Mouse (Mus musculus): ENCODE results near the gene St8sia2. TPM values are rescaled to one million over a fixed set of nuclear protein-coding genes. Genes with fewer than 3 reads are reported as not detected.
A peak's percentile ranks its signal among the peaks of the same experiment; 100 is the strongest.

St8sia2 gene
- 0.78 and 1.2 TPM in 2 replicates for polyA plus RNA-seq (2015; fragmentation: Nextera tagmentation; extraction: Ambion mirVana)

GRCm38 (mm10) chr7:74013601-74014175 lies at the start of gene St8sia2:
TSS of gene St8sia2 (minus strand) at chr7:74013690.
- WGBS = under 1% methylated on average over 36 of the region's 42 CpGs
- Histone ChIP-seq H3K27ac (ENCODE audit: low read depth, low read length) (no peak within 1 kb of the TSS), H3K27me3 (replicated peaks; ENCODE audit: control insufficient read depth, insufficient read depth, low read length) (peaks cover 41% of the 10 kb centered on the region), H3K4me2 (replicated peaks; ENCODE audit: low read depth) (peak within 1 kb of the TSS; percentile 91), H3K4me3 (ENCODE audit: low read depth, low read length) (peak within 1 kb of the TSS; percentile 60), H3K9ac (ENCODE audit: low read depth, low read length) (peak within 1 kb of the TSS; percentile 31), H3K4me1 (replicated peaks; ENCODE audit: control insufficient read depth, insufficient read depth, low read length) (0 out of 2 replicates have a peak, but pooled peaks cover 3% of the 10 kb centered on the region), H3K36me3 (ENCODE audit: control insufficient read depth, insufficient read depth) (no peaks in the 10 kb centered on the region), H3K9me3 (ENCODE audit: control insufficient read depth) (no peaks in the 10 kb centered on the region)
- no peak for TF ChIP-seq CTCF (IDR thresholded peaks at IDR 0.05; ENCODE audit: low read depth)
- peak; percentile 46; the same call in 1 of the 2 replicates for ATAC-seq

- H3K4me1 ChIP-seq (replicated peaks; ENCODE audit: control insufficient read depth, insufficient read depth, low read length) = no peaks in the 10 kb centered on the region
- no peak overlapping the region for H3K9ac ChIP-seq (ENCODE audit: low read depth, low read length)
- H3K27me3 ChIP-seq (replicated peaks; ENCODE audit: control insufficient read depth, insufficient read depth, low read length) = no peaks in the 10 kb centered on the region
- no peak overlapping the region for H3K27ac ChIP-seq (ENCODE audit: low read depth, low read length)
- TF ChIP-seq CTCF (IDR thresholded peaks at IDR 0.05; ENCODE audit: low read depth) = no peak
- no peak overlapping the region for H3K4me3 ChIP-seq (ENCODE audit: low read depth, low read length)
- ATAC-seq = no peak
- WGBS = 88% methylated on average over 6 of the region's 6 CpGs
- no peaks in the 10 kb centered on the region for H3K9me3 ChIP-seq (ENCODE audit: control insufficient read depth)
- H3K36me3 ChIP-seq (ENCODE audit: control insufficient read depth, insufficient read depth) = no peaks in the 10 kb centered on the region
- H3K4me2 ChIP-seq (replicated peaks; ENCODE audit: low read depth) = no peak overlapping the region
Observed at GRCm38 (mm10) chr7:74061076-74061475, 47.6 kb upstream of the St8sia2 start.

DNA sequence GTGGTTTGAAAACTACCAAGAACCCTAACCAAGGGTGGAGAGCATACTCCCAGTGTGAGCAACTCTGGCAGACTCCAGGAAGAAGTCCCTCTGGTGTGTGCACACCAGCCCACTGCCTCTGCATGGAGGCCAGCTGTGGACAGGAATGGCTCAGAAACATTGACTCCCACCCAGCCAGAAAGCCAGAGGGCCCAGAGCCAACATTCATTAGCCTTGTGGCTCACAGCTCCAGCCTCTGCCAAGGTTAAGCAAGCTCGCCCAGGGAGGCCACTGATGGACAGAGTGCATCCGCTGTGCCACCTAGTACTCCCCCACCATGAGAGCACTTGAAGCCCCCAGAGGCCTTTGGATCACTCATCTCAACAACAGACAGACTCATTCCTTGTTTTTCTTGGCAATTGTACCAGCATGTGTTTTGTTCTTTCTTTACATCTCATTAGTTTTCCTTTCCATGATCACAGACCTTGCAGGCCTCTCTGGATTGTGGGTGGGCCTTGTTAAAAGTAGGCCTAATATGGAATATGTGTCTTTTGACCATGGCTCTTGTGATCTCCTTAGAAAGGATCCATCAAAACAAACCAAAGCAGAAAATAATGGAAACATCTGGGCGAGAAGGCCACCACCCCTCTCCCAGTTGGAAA lies 46.9 kb upstream of the St8sia2 start:
- ATAC-seq = no peak
- H3K4me2 ChIP-seq (replicated peaks; ENCODE audit: low read depth) = no peak overlapping the region
- no peaks in the 10 kb centered on the region for H3K27me3 ChIP-seq (replicated peaks; ENCODE audit: control insufficient read depth, insufficient read depth, low read length)
- H3K4me1 ChIP-seq (replicated peaks; ENCODE audit: control insufficient read depth, insufficient read depth, low read length) = no peaks in the 10 kb centered on the region
- H3K27ac ChIP-seq (ENCODE audit: low read depth, low read length) = no peak overlapping the region
- WGBS = 86% methylated on average over 3 of the region's 3 CpGs
- no peak for TF ChIP-seq CTCF (IDR thresholded peaks at IDR 0.05; ENCODE audit: low read depth)
- H3K4me3 ChIP-seq (ENCODE audit: low read depth, low read length) = no peak overlapping the region
- no peaks in the 10 kb centered on the region for H3K36me3 ChIP-seq (ENCODE audit: control insufficient read depth, insufficient read depth)
- no peak overlapping the region for H3K9ac ChIP-seq (ENCODE audit: low read depth, low read length)
- no peaks in the 10 kb centered on the region for H3K9me3 ChIP-seq (ENCODE audit: control insufficient read depth)

DNA sequence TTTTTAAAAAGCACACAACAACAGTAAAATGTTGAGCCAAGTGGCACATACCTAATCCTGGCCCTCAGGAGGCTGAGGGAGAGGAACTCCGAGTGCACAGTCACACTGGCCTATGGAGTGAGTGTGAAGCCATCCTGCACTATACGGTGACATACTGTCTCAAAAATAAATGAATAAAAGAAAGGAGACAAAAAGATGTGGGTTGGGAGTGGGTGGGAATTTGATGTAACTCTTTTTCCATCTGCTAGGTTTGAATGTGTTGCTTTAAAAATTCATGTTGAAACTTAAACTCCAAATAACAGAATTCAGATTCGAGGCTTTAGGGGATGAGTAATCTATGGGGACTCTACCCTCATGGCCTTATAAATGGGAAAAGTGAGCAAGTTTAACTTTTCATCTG lies 46.2 kb upstream of the St8sia2 start:
- Histone ChIP-seq H3K27me3 (replicated peaks; ENCODE audit: control insufficient read depth, insufficient read depth, low read length) (no peaks in the 10 kb centered on the region), H3K9ac (ENCODE audit: low read depth, low read length) (no peak overlapping the region), H3K36me3 (ENCODE audit: control insufficient read depth, insufficient read depth) (no peaks in the 10 kb centered on the region), H3K4me3 (ENCODE audit: low read depth, low read length) (no peak overlapping the region), H3K9me3 (ENCODE audit: control insufficient read depth) (no peaks in the 10 kb centered on the region), H3K27ac (ENCODE audit: low read depth, low read length) (no peak overlapping the region), H3K4me1 (replicated peaks; ENCODE audit: control insufficient read depth, insufficient read depth, low read length) (no peaks in the 10 kb centered on the region), H3K4me2 (replicated peaks; ENCODE audit: low read depth) (no peak overlapping the region)
- no peak for TF ChIP-seq CTCF (IDR thresholded peaks at IDR 0.05; ENCODE audit: low read depth)
- ATAC-seq = no peak
- 78% methylated on average over 3 of the region's 3 CpGs for WGBS

GRCm38 (mm10) chr7:74055753-74056152 lies 42.3 kb upstream of the St8sia2 start:
- Histone ChIP-seq H3K4me1 (replicated peaks; ENCODE audit: control insufficient read depth, insufficient read depth, low read length) (no peaks in the 10 kb centered on the region), H3K4me2 (replicated peaks; ENCODE audit: low read depth) (no peak overlapping the region), H3K36me3 (ENCODE audit: control insufficient read depth, insufficient read depth) (no peaks in the 10 kb centered on the region), H3K9me3 (ENCODE audit: control insufficient read depth) (no peaks in the 10 kb centered on the region), H3K27ac (ENCODE audit: low read depth, low read length) (no peak overlapping the region), H3K27me3 (replicated peaks; ENCODE audit: control insufficient read depth, insufficient read depth, low read length) (no peaks in the 10 kb centered on the region), H3K9ac (ENCODE audit: low read depth, low read length) (no peak overlapping the region), H3K4me3 (ENCODE audit: low read depth, low read length) (no peak overlapping the region)
- TF ChIP-seq CTCF (IDR thresholded peaks at IDR 0.05; ENCODE audit: low read depth) = no peak
- WGBS = 94% methylated on average over 3 of the region's 3 CpGs
- ATAC-seq = no peak

GRCm38 (mm10) chr7:74047591-74047990 lies 34.1 kb upstream of the St8sia2 start:
- ATAC-seq = no peak
- Histone ChIP-seq H3K36me3 (ENCODE audit: control insufficient read depth, insufficient read depth) (no peaks in the 10 kb centered on the region), H3K27ac (ENCODE audit: low read depth, low read length) (no peak overlapping the region), H3K9me3 (ENCODE audit: control insufficient read depth) (no peaks in the 10 kb centered on the region), H3K4me3 (ENCODE audit: low read depth, low read length) (no peak overlapping the region), H3K4me2 (replicated peaks; ENCODE audit: low read depth) (no peak overlapping the region), H3K4me1 (replicated peaks; ENCODE audit: control insufficient read depth, insufficient read depth, low read length) (no peaks in the 10 kb centered on the region), H3K9ac (ENCODE audit: low read depth, low read length) (no peak overlapping the region), H3K27me3 (replicated peaks; ENCODE audit: control insufficient read depth, insufficient read depth, low read length) (no peaks in the 10 kb centered on the region)
- TF ChIP-seq CTCF (IDR thresholded peaks at IDR 0.05; ENCODE audit: low read depth) = no peak
- WGBS = 80% methylated on average over 2 of the region's 2 CpGs
